Mouse (Mus musculus) C2C12 (cell line): ENCODE measurements around the gene Ttf1. TPM values are rescaled to one million over a fixed set of nuclear protein-coding genes. Genes with fewer than 3 reads are reported as not detected.

Source experiments
- H3K27me3 ChIP-seq: one replicate; pipeline ENCODE4 v1.6.1; 2011; ENCODE audit not compliant: control insufficient read depth, insufficient read depth, insufficient read length
- H3K36me3 ChIP-seq: one replicate; pipeline ENCODE4 v1.6.1; 2011; ENCODE audit not compliant: control insufficient read depth, insufficient read depth
- H3K4me3 ChIP-seq: one replicate; pipeline ENCODE4 v1.5.1; 2011; ENCODE audit warnings: mild to moderate bottlenecking, control low read depth; ENCODE audit not compliant: poor library complexity, insufficient read depth, severe bottlenecking
- H3K79me2 ChIP-seq: one replicate; pipeline ENCODE4 v1.6.1; 2011; ENCODE audit not compliant: control insufficient read depth, insufficient read depth
- H3K79me3 ChIP-seq: one replicate; pipeline ENCODE4 v1.6.1; 2011; ENCODE audit warnings: low read depth, control low read depth
- H3ac ChIP-seq: one replicate; pipeline ENCODE3; 2011; ENCODE audit warnings: low read depth; ENCODE audit not compliant: control insufficient read depth, insufficient read length
- CEBPB ChIP-seq: IDR thresholded peaks from one replicate; pipeline ENCODE4 v1.6.1; 2011; ENCODE audit warnings: low read depth, mild to moderate bottlenecking, control low read depth, moderate library complexity
- CTCF ChIP-seq: IDR thresholded peaks from one replicate; pipeline ENCODE4 v1.5.1; 2011; ENCODE audit not compliant: control insufficient read depth, insufficient read depth, insufficient read length
- FOSL1 ChIP-seq: IDR thresholded peaks from one replicate; pipeline ENCODE4 v1.8.0; 2011; ENCODE audit warnings: mild to moderate bottlenecking, low read length; ENCODE audit not compliant: poor library complexity, insufficient read depth, severe bottlenecking
- MAX ChIP-seq: IDR thresholded peaks from one replicate; pipeline ENCODE4 v1.6.1; 2011; ENCODE audit warnings: mild to moderate bottlenecking, control low read depth
- MYOD1 ChIP-seq: IDR thresholded peaks from one replicate; pipeline ENCODE4 v1.6.1; 2011; ENCODE audit warnings: low read depth; ENCODE audit not compliant: control insufficient read depth, insufficient read length
- MYOG ChIP-seq: IDR thresholded peaks from one replicate; pipeline ENCODE4 v1.6.1; 2011; ENCODE audit not compliant: control insufficient read depth, insufficient read length; ENCODE audit errors: extremely low read depth
- USF1 ChIP-seq: IDR thresholded peaks from one replicate; pipeline ENCODE4 v1.6.1; 2011; ENCODE audit warnings: low read depth, mild to moderate bottlenecking, control low read depth, moderate library complexity
- polyA plus RNA-seq: library from polyadenylated mRNA; unstranded; fragments of >200 nt; fragmentation: generic; extraction: Trizol; gene quantifications from one replicate; pipeline ENCODE4 v1.2.1, GENCODE M21; 2012; ENCODE audit warnings: missing spikeins

Ttf1 gene
- polyA plus RNA-seq, 1 experiment: 3.4 TPM

- Histone ChIP-seq H3K79me3 (no peaks in the 10 kb centered on the region), H3K79me2 (no peaks in the 10 kb centered on the region), H3K4me3 (no peak overlapping the region), H3K27me3 (peaks cover 72% of the 10 kb centered on the region), H3K36me3 (no peaks in the 10 kb centered on the region), H3ac (no peak overlapping the region)
- TF ChIP-seq CTCF (no peak), MYOD1 (no peak), USF1 (no peak), CEBPB (no peak), MYOG (no peak), FOSL1 (no peak), MAX (no peak)
Measured at GRCm38 (mm10) chr2:29035698-29036097, 24.4 kb upstream of the Ttf1 start.

- Histone ChIP-seq H3ac (no peak overlapping the region), H3K79me2 (no peaks in the 10 kb centered on the region), H3K79me3 (no peaks in the 10 kb centered on the region), H3K27me3 (peaks cover 84% of the 10 kb centered on the region), H3K4me3 (no peak overlapping the region), H3K36me3 (no peaks in the 10 kb centered on the region)
- TF ChIP-seq CEBPB (no peak), MYOD1 (no peak), MAX (no peak), USF1 (no peak), CTCF (no peak), MYOG (no peak), FOSL1 (no peak)
Measured at GRCm38 (mm10) chr2:29039741-29040140, 20.3 kb upstream of the Ttf1 start.

GRCm38 (mm10) chr2:29040594-29041476 is 19.2 kb upstream of the Ttf1 start:
- no peaks in the 10 kb centered on the region for H3K79me3 ChIP-seq
- H3K4me3 ChIP-seq: no peak overlapping the region
- H3K36me3 ChIP-seq: no peaks in the 10 kb centered on the region
- TF ChIP-seq CEBPB (no peak), FOSL1 (no peak), MYOD1 (no peak), MYOG (no peak), CTCF (no peak), MAX (no peak), USF1 (no peak)
- peaks cover 83% of the 10 kb centered on the region for H3K27me3 ChIP-seq
- H3ac ChIP-seq: no peak overlapping the region
- no peaks in the 10 kb centered on the region for H3K79me2 ChIP-seq

- H3K27me3 ChIP-seq: peaks cover 83% of the 10 kb centered on the region
- no peak overlapping the region for H3ac ChIP-seq
- no peaks in the 10 kb centered on the region for H3K36me3 ChIP-seq
- H3K4me3 ChIP-seq: no peak overlapping the region
- no peaks in the 10 kb centered on the region for H3K79me2 ChIP-seq
- no peak for TF ChIP-seq MYOD1
- TF ChIP-seq MAX: no peak
- no peak for TF ChIP-seq MYOG
- no peak for TF ChIP-seq FOSL1
- no peak for TF ChIP-seq USF1
- TF ChIP-seq CEBPB: no peak
- no peaks in the 10 kb centered on the region for H3K79me3 ChIP-seq
Measured at GRCm38 (mm10) chr2:29041477-29041768, 18.6 kb upstream of the Ttf1 start.

GRCm38 (mm10) chr2:29042124-29042523 is 17.9 kb upstream of the Ttf1 start:
- no peak overlapping the region for H3ac ChIP-seq
- no peaks in the 10 kb centered on the region for H3K79me3 ChIP-seq
- no peaks in the 10 kb centered on the region for H3K36me3 ChIP-seq
- H3K79me2 ChIP-seq: no peaks in the 10 kb centered on the region
- no peak overlapping the region for H3K4me3 ChIP-seq
- H3K27me3 ChIP-seq: peaks cover 82% of the 10 kb centered on the region
- TF ChIP-seq FOSL1 (no peak), CTCF (no peak), USF1 (no peak), MYOG (no peak), MYOD1 (no peak), CEBPB (no peak), MAX (no peak)

- Histone ChIP-seq H3K27me3 (peaks cover 68% of the 10 kb centered on the region), H3K36me3 (no peaks in the 10 kb centered on the region), H3K79me3 (no peaks in the 10 kb centered on the region), H3K4me3 (no peak overlapping the region), H3ac (no peak overlapping the region), H3K79me2 (no peaks in the 10 kb centered on the region)
- TF ChIP-seq MYOG: no peak
- no peak for TF ChIP-seq USF1
- no peak for TF ChIP-seq MYOD1
- no peak for TF ChIP-seq CTCF
- no peak for TF ChIP-seq CEBPB
- TF ChIP-seq FOSL1: no peak
- TF ChIP-seq MAX: no peak
Measured at GRCm38 (mm10) chr2:29046151-29046550, 13.9 kb upstream of the Ttf1 start.
